Mouse (Mus musculus) central nervous system, embryonic 18 days (tissue): ENCODE measurements around the gene Gm12666. TPM values are rescaled to one million over a fixed set of nuclear protein-coding genes. Genes with fewer than 3 reads are reported as not detected.

Experiments used
- polyA plus RNA-seq: library from polyadenylated mRNA; depleted of rRNA; stranded (reverse); fragments of >200 nt; gene quantifications from 2 replicates; pipeline ENCODE4 v1.2.3, GENCODE M21; 2012; rRNA removed

Gene Gm12666
- not detected in 2 replicates for polyA plus RNA-seq

DNA sequence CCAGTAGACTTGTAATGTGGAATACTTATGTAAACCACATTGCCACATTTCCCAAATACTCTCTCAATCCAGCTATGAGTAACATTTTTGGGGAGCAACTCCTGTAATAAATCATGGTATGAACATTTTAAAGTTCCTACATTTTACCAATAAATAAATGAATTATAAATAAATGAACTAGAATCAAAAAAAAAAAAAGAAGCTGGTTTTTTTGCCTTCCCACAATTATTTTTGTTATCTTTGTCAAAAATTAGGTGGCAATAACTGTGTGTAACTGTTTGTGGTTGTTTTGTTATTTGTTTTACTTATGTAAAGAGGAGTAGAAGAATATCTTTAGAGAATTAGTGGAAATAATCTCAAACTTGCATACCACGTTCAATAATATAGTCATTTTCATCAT, at the start of gene Gm12666:
Gm12666 (minus strand) TSS at position 101 of the 400 bp plus-strand sequence.

GRCm38 (mm10) chr4:92147134-92147533, 44.4 kb downstream of the Gm12666 start, which contains the start of gene Izumo3:
Gene Izumo3, minus strand, starts transcription at chr4:92147234.

Other genes with a start within 250 kb of the Gm12666 start
- not detected in 2 replicates for gene Izumo3, start 44.5 kb downstream of the Gm12666 start, polyA plus RNA-seq